Mouse (Mus musculus) bone marrow, adult 2 months (tissue): ENCODE measurements around the gene 5730455P16Rik.

Experiments used
- CTCF ChIP-seq: fragments of 200-500 bp; IDR thresholded peaks from 2 replicates; pipeline ENCODE4 v1.5.1; 2011; ENCODE audit warnings: low read length, control low read depth; ENCODE audit not compliant: control insufficient read depth, insufficient read depth
- POLR2A ChIP-seq: fragments of 200-500 bp; IDR thresholded peaks from 2 replicates; pipeline ENCODE4 v1.6.1; 2011; ENCODE audit warnings: low read depth, mild to moderate bottlenecking, control low read depth, low read length, borderline replicate concordance; ENCODE audit not compliant: control insufficient read depth

DNA sequence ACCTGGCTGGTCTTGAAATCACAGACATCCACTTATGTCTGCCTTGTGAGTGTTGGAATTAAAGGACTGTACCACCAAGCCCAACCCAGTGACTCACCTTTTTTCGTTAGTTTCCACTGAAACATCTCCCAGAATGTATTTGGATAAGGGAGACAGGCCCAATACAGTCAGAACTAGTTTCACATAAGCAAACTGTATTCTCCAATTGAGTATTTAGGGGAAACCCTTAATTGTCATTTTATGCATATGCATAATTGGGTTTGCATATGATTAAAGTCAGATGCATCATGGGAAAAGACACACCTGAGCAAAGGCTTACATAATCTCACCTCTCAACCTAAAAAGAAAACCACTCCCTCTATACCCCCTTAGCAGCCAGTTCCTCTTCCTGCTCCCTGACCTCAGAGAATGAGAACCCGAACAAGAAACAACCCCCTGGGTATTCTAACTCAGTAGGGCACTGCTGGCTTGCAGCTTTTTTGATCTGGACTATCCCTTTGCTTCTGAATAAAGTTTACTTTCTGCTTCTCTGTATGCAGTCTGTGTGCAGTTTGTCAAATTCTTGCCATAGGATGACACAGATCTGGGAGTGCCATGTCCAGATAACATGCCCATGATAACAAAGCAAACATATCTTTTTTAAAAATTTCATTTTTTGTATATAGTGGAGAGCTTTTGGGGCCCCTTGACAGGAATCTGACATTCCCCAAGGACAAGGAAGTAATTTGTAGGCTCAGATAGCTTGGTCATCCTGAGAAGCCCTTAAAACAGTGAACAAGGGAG lies 42.6 kb upstream of the 5730455P16Rik start:
- no peak for TF ChIP-seq CTCF
- no peak for TF ChIP-seq POLR2A
